Mouse (Mus musculus) hindbrain, embryonic 11.5 days (tissue): ENCODE results near the gene Klf15. TPM values are rescaled to one million over a fixed set of nuclear protein-coding genes. Genes with fewer than 3 reads are reported as not detected.

Experiments used
- ATAC-seq: fragments of 200-750 bp; cut with Nextera tagmentation; 2 replicates; pipeline ENCODE4 v1.8.0; 2017; ENCODE audit warnings: mild to moderate bottlenecking, moderate TSS enrichment, moderate library complexity; ENCODE audit not compliant: low FRiP score
- DNase-seq: peaks from one replicate; pipeline ENCODE4 v3.0.0-alpha.2; 2015; ENCODE audit warnings: low spot score
- H3K27ac ChIP-seq: fragments of 300-500 bp; sonication (generic); 2 replicates; pipeline ENCODE4 v1.5.1; 2014; ENCODE audit warnings: mild to moderate bottlenecking, low read depth, low read length
- H3K27me3 ChIP-seq: fragments of 300-500 bp; sonication (generic); 2 replicates; pipeline ENCODE4 v1.6.1; 2014; ENCODE audit warnings: mild to moderate bottlenecking, low read length, moderate library complexity, mixed read lengths; ENCODE audit not compliant: control insufficient read depth, insufficient read depth
- H3K36me3 ChIP-seq: fragments of 300-500 bp; sonication (generic); 2 replicates; pipeline ENCODE4 v1.6.1; 2014; ENCODE audit warnings: mild to moderate bottlenecking, low read length, moderate library complexity, mixed read lengths; ENCODE audit not compliant: control insufficient read depth, insufficient read depth
- H3K4me1 ChIP-seq: fragments of 300-500 bp; sonication (generic); replicated peaks from 2 replicates; pipeline ENCODE4 v1.6.1; 2014; ENCODE audit warnings: low read length, mixed read lengths; ENCODE audit not compliant: control insufficient read depth, insufficient read depth
- H3K4me2 ChIP-seq: fragments of 300-500 bp; sonication (generic); replicated peaks from 2 replicates; pipeline ENCODE4 v1.6.1; 2014; ENCODE audit warnings: mild to moderate bottlenecking, low read depth, low read length
- H3K4me3 ChIP-seq: fragments of 300-500 bp; sonication (generic); 2 replicates; pipeline ENCODE4 v1.5.1; 2014; ENCODE audit warnings: low read depth, low read length
- H3K9ac ChIP-seq: fragments of 300-500 bp; sonication (generic); 2 replicates; pipeline ENCODE4 v1.6.1; 2014; ENCODE audit warnings: low read depth, low read length
- H3K9me3 ChIP-seq: fragments of 300-500 bp; sonication (generic); 2 replicates; pipeline ENCODE4 v1.6.1; 2016; ENCODE audit warnings: low read length; ENCODE audit not compliant: control insufficient read depth
- WGBS: fragments of 180-500 bp; shearing (Covaris S2); extraction: QIAGEN DNeasy Blood & Tissue Kit; methylation state at CpG from one replicate; pipeline ENCODE4 v1.1.7; 2014; 5-methylcytosine and 5-hydroxymethylcytosine counted together
- polyA plus RNA-seq: library from polyadenylated mRNA; unstranded; fragments of >200 nt; fragmentation: Nextera tagmentation; extraction: Ambion mirVana; gene quantifications from 2 replicates; pipeline ENCODE4 v1.2.1, GENCODE M21; 2014

Klf15 gene
- 1.9 and 3.6 TPM in 2 replicates for polyA plus RNA-seq

DNA sequence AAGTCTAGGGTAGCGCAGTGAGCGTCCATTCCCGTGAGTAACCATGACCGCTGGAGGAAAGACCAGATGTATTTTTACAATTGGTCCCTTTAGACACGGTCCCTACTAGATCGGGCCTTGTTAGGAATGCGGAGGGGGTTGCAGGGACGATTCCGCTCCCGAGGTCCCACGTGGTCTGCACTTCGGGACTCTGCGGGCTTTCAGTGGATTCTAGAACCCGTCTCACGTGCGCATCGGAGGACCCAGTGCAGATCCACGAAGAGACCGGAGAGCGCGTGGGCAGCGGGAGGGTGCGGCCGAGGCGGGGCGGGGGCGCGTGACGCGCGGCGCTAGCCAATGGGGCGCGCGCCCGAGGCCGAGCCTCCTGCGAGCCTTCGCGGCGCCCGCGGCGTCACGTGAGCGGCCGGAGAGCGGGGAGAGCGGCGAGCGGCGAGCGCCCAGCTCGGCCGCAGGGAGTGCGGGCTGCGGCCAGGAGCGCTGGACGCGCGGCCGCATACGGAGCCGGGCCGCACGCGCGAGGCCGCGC lies at the start of gene Klf15:
Klf15 (plus strand) TSS at position 396 of the 526 bp plus-strand sequence.
- H3K27me3 ChIP-seq = peaks cover 10% of the 10 kb centered on the region; the same call in 1 of the 2 replicates

DNA sequence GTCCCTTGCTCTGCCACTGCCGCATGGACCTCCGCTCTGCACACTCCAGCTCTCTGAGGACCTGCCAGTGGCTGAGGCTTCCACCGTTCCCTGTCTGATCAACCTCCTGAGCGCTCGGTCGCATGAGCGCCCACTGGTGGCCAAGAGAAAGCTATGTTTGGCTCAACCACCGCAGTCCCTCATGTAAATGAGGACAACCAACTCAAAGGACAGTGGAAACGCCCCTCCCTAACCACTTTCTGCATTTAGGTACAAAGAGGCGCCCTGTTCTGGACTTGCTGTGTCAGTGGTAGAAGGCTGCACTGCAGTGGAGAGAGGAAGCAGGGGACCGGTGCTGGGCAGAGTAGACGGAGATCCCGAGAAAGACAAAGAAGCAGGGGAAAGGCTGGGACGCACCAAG lies 39.8 kb upstream of the Klf15 start:
- Histone ChIP-seq H3K4me2 (peak overlapping the region; percentile 43), H3K27ac (no peak overlapping the region), H3K4me3 (0 out of 2 replicates have a peak overlapping the region, but pooled peaks have one; percentile 10), H3K9ac (peak overlapping the region; percentile 53), H3K27me3 (peaks cover 2% of the 10 kb centered on the region; the same call in 1 of the 2 replicates), H3K4me1 (no peaks in the 10 kb centered on the region), H3K9me3 (no peaks in the 10 kb centered on the region), H3K36me3 (no peaks in the 10 kb centered on the region)
- DNase-seq (peak; percentile 91), ATAC-seq (peak; percentile 86)
- WGBS = 6% methylated on average over 14 of the region's 14 CpGs

More for the DNA sequence above, at the start of gene Klf15:
- H3K9me3 ChIP-seq = no peaks in the 10 kb centered on the region
- H3K4me2 ChIP-seq = peak within 1 kb of the TSS; percentile 100
- H3K4me3 ChIP-seq = peak within 1 kb of the TSS; percentile 61
- H3K4me1 ChIP-seq = peaks cover 8% of the 10 kb centered on the region; the same call in 1 of the 2 replicates
- peak within 1 kb of the TSS; percentile 62 for H3K9ac ChIP-seq
- WGBS = under 1% methylated on average over 29 of the region's 70 CpGs
- no peak within 1 kb of the TSS for H3K27ac ChIP-seq
- H3K36me3 ChIP-seq = no peaks in the 10 kb centered on the region
- DNase-seq (peak; percentile 86), ATAC-seq (peak; percentile 81)

DNA sequence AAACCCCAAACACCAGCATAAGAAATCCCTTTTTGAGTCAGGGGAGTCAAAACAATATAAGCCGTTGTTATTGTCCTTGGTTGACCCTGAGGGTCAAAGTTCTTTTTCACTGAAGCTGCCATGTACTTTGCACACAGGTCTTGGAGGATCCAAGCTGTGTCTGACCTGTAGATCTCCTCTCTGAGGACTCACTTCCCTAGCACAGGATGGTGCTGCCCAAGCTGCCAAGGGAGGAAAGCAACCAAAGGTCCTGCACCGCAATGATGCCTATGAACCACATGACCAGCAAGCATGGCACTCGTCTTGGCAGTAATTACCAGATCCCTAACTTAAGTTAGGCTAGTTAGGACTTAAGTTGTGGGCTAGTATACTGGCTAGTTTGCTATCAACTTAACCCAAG lies 37.0 kb upstream of the Klf15 start:
- Histone ChIP-seq H3K27ac (no peak overlapping the region), H3K9me3 (no peaks in the 10 kb centered on the region), H3K36me3 (no peaks in the 10 kb centered on the region), H3K4me1 (no peaks in the 10 kb centered on the region), H3K4me2 (no peak overlapping the region), H3K9ac (no peak overlapping the region), H3K4me3 (no peak overlapping the region), H3K27me3 (peaks cover 2% of the 10 kb centered on the region; the same call in 1 of the 2 replicates)
- DNase-seq = no peak
- ATAC-seq = no peak
- 81% methylated on average over 3 of the region's 3 CpGs for WGBS

DNA sequence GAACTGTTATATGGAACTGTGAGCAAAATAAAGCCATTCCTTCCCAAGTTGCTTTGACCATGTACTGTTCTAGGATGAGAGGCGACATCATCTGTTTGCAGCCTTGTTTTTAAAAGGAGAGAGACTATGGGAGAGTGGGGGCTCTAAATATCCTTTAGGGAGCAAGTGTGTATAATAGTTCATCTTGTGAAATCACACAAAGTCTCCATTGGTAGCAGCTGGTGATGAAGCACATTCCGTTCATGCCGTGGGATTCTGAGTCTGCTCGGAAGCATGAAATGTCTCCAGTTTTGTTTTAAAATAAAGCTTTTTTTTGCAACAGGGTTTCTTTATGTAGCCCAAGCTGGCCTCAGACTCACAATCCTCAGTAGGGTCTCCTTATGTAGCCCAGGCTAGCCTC lies 36.4 kb upstream of the Klf15 start:
- H3K4me1 ChIP-seq = no peaks in the 10 kb centered on the region
- no peaks in the 10 kb centered on the region for H3K9me3 ChIP-seq
- no peak for DNase-seq
- no peak overlapping the region for H3K4me3 ChIP-seq
- H3K9ac ChIP-seq = no peak overlapping the region
- no peak for ATAC-seq
- 88% methylated on average over 4 of the region's 4 CpGs for WGBS
- H3K27me3 ChIP-seq = peaks cover 2% of the 10 kb centered on the region; the same call in 1 of the 2 replicates
- H3K36me3 ChIP-seq = no peaks in the 10 kb centered on the region
- H3K4me2 ChIP-seq = no peak overlapping the region
- H3K27ac ChIP-seq = no peak overlapping the region

DNA sequence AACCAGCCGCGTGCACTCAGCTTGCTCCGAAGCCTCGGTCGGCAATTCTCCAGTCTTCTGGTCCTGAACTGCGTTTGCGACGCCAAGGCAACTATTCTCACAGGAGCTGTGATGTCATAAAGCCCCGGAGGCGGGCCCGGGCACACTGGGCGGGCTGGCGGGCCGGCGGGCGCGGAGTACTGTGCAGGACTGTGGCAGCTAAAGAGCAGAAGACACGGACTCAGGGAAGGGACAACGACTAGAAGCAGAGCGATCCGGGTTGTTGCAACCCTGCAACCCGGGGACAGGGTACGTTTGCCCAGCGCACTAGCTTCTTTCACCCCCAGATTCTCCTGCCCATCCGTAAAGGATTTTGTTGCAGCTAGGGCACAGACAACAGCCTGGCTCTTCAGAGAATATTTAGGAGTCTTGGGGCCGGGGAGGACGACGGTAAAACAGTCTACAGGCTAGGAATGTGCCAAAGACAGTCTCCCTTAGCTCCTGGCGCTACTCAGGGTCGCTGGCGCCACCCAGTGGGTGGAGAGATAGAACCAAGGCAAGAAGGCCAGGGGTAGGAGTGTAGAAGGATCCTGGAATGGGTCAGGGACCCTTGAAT lies 33.9 kb upstream of the Klf15 start, which contains the start of gene Cfap100:
Cfap100 (minus strand) TSS at position 418 of the 595 bp plus-strand sequence.
- Histone ChIP-seq H3K4me3 (peak within 1 kb of the TSS; percentile 35), H3K4me1 (no peaks in the 10 kb centered on the region), H3K27me3 (peaks cover 2% of the 10 kb centered on the region; the same call in 1 of the 2 replicates), H3K4me2 (peak within 1 kb of the TSS; percentile 78), H3K9ac (peak within 1 kb of the TSS; percentile 59), H3K36me3 (no peaks in the 10 kb centered on the region), H3K27ac (peak within 1 kb of the TSS; percentile 43; the same call in 1 of the 2 replicates), H3K9me3 (no peaks in the 10 kb centered on the region)
- DNase-seq = peak; percentile 85
- WGBS = under 1% methylated on average over 31 of the region's 31 CpGs
- peak; percentile 89 for ATAC-seq

DNA sequence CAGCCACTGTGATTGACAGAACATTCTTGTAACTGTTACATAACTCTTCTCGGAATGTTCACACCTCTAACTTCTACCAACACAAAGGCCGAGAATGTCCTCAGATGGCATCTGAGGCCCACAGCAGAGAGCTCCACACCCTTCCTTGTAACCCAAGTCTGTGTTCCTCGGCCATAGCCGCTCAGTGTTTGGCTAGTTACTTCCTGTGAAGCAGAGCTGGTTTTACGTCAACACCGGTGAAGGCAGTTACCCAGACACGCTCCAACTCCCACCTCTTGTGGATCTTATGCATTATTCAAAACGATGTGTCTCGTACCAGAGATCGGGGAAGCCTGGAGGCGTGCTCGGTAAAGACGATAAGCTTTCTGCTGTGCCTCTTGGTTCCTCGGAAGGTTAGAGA lies 32.5 kb upstream of the Klf15 start:
- 80% methylated on average over 14 of the region's 14 CpGs for WGBS
- Histone ChIP-seq H3K27me3 (peaks cover 2% of the 10 kb centered on the region; the same call in 1 of the 2 replicates), H3K27ac (no peak overlapping the region), H3K36me3 (no peaks in the 10 kb centered on the region), H3K4me2 (no peak overlapping the region), H3K9ac (no peak overlapping the region), H3K4me3 (no peak overlapping the region), H3K4me1 (no peaks in the 10 kb centered on the region), H3K9me3 (no peaks in the 10 kb centered on the region)
- ATAC-seq = no peak
- DNase-seq = no peak

DNA sequence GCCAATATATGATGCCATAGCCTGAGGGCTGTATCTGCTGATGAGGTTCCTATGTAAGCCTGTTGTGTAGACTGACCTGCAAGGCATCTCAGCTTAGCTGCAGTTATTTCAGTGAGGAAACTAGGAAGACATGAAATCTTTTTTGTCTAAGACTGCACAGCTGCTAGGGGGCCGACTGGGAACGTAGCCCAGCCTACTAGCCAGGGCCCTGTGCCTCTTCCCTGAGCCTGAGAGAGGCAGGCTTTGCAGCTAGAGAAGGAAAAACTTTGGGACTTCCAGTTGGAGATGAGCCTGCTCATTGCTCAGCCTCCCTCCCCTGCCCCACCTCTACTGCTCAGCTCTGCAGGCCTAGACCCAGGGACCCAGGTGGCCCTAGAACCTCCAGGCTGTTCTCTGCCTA lies 30.9 kb upstream of the Klf15 start:
- WGBS = 79% methylated on average over 2 of the region's 2 CpGs
- no peak overlapping the region for H3K4me2 ChIP-seq
- H3K4me1 ChIP-seq = no peaks in the 10 kb centered on the region
- H3K27ac ChIP-seq = no peak overlapping the region
- peaks cover 2% of the 10 kb centered on the region; the same call in 1 of the 2 replicates for H3K27me3 ChIP-seq
- no peak overlapping the region for H3K9ac ChIP-seq
- H3K36me3 ChIP-seq = no peaks in the 10 kb centered on the region
- H3K9me3 ChIP-seq = no peaks in the 10 kb centered on the region
- no peak for DNase-seq
- no peak overlapping the region for H3K4me3 ChIP-seq
- no peak for ATAC-seq

DNA sequence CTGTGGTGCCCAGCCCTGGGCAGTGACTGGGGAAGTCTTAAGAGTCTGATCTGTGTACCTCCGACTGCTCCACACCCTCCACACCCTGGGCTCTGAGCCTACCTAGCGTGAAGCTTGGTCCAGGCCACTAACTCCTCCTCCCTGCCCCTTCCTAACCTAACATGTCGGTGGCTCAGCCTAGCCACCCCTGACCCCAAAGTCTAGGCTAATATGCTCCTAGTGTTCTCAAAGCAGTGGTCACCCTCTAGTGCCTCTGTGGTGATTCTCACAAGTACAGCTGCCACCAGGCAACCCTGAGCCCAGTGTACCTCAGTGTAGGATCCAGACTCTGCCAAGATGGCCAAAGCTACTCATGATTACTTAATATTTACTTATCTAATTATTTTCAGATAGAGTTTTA lies 27.7 kb upstream of the Klf15 start:
- Histone ChIP-seq H3K4me2 (no peak overlapping the region), H3K4me1 (no peaks in the 10 kb centered on the region), H3K9ac (no peak overlapping the region), H3K36me3 (no peaks in the 10 kb centered on the region), H3K4me3 (no peak overlapping the region), H3K27me3 (no peaks in the 10 kb centered on the region), H3K27ac (no peak overlapping the region), H3K9me3 (no peaks in the 10 kb centered on the region)
- peak; percentile 61 for ATAC-seq
- WGBS = 73% methylated on average over 3 of the region's 3 CpGs
- no peak for DNase-seq

DNA sequence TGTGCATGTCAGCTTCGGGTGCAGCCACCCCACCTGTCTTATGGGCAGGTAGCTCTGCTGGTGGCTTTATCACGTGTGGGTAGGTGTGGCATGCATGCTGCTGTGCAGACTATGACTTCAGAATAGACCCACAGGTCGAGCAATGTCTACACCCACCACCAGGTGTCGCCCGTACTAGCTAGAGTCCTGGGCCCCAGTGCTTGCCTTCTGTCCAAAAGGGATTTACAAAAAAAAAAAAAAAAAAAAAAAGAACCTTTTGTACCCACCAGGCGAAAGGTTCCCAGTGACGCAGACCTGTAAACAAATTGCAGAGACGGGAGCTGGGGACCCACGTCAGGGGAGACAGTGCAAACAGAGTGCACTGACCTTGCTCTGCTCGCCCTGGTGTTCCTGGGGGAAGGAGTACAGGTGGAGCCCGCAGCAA lies 27.2 kb upstream of the Klf15 start:
- Histone ChIP-seq H3K9me3 (no peaks in the 10 kb centered on the region), H3K4me3 (no peak overlapping the region), H3K4me2 (no peak overlapping the region), H3K4me1 (no peaks in the 10 kb centered on the region), H3K27ac (no peak overlapping the region), H3K9ac (no peak overlapping the region), H3K36me3 (no peaks in the 10 kb centered on the region), H3K27me3 (no peaks in the 10 kb centered on the region)
- 17% methylated on average over 11 of the region's 11 CpGs for WGBS
- peak; percentile 66 for ATAC-seq
- peak; percentile 90 for DNase-seq
